In genomic region chr6:112554091-112554490, GRCm38 (mm10) we compare ENCODE assay signal across 29 mouse cellular contexts.
A peak's percentile ranks its signal among the peaks of the same experiment; 100 is the strongest.
DNase-seq lines count a peak whose midpoint lies in the region; ATAC-seq and TF ChIP-seq lines count a peak whose summit lies in the region.
"Had no signal": no experiment of that assay in that cellular context is flagged by ENCODE, and none has a peak within 500 bp of the region (broad histone marks: within the 10 kb centered on the region; RNA-seq: fewer than 3 reads in every experiment).

No protein-coding gene starts in this region.

- no peak for ATAC-seq in lung, postnatal 0 days
- ATAC-seq: forebrain, embryonic 13.5 days; midbrain, embryonic 15.5 days had no signal

- H3K36me3 ChIP-seq in kidney, adult 2 months (ENCODE audit: control insufficient read depth, insufficient read depth, low read length), result no peaks in the 10 kb centered on the region
- H3K36me3 ChIP-seq in lung, postnatal 0 days (ENCODE audit: insufficient read depth, low read length), result no peaks in the 10 kb centered on the region
- H3K36me3 ChIP-seq: embryonic facial prominence, embryonic 10.5 days; embryonic facial prominence, embryonic 15.5 days; G1E; heart, embryonic 12.5 days; midbrain, embryonic 15.5 days had no signal

- H3K4me3 ChIP-seq in kidney, adult 2 months (ENCODE audit: insufficient read depth, low read depth, low read length), result no peak overlapping the region
- H3K4me3 ChIP-seq in lung, postnatal 0 days (ENCODE audit: low read depth, low read length), result no peak overlapping the region
- H3K4me3 ChIP-seq: embryonic facial prominence, embryonic 10.5 days; embryonic facial prominence, embryonic 15.5 days; forebrain, embryonic 13.5 days; heart, adult 2 months; heart, embryonic 12.5 days; layer of hippocampus, adult 2 months; megakaryocyte, embryonic 14.5 days; midbrain, embryonic 15.5 days had no signal

- H3K27ac ChIP-seq in kidney, adult 2 months (ENCODE audit: insufficient read depth, low read depth, low read length), result no peak overlapping the region
- no peak overlapping the region for H3K27ac ChIP-seq in lung, postnatal 0 days (ENCODE audit: low read length)
- H3K27ac ChIP-seq: embryonic facial prominence, embryonic 10.5 days; embryonic facial prominence, embryonic 15.5 days; forebrain, embryonic 13.5 days; heart, adult 2 months; hindbrain, embryonic 14.5 days; layer of hippocampus, adult 2 months; liver, embryonic 14.5 days; midbrain, embryonic 15.5 days; stomach, postnatal 0 days had no signal

- TF ChIP-seq POLR2A in kidney, adult 2 months (IDR thresholded peaks at IDR 0.05; ENCODE audit: low read depth, low read length), result no peak

- no peaks in the 10 kb centered on the region for H3K27me3 ChIP-seq in kidney, adult 2 months (replicated peaks; ENCODE audit: control insufficient read depth, insufficient read depth, low read length)
- H3K27me3 ChIP-seq in lung, postnatal 0 days (replicated peaks; ENCODE audit: insufficient read depth, low read length), result no peaks in the 10 kb centered on the region
- H3K27me3 ChIP-seq: embryonic facial prominence, embryonic 15.5 days; forebrain, embryonic 13.5 days; heart, embryonic 12.5 days; midbrain, embryonic 15.5 days had no signal

- no peak overlapping the region for H3K9ac ChIP-seq in lung, postnatal 0 days (replicated peaks; ENCODE audit: low read depth)
- H3K9ac ChIP-seq: embryonic facial prominence, embryonic 15.5 days; forebrain, embryonic 13.5 days; heart, embryonic 12.5 days; hindbrain, embryonic 14.5 days; liver, embryonic 14.5 days; lung, embryonic 14.5 days; midbrain, embryonic 15.5 days had no signal

- H3K4me1 ChIP-seq in kidney, adult 2 months (ENCODE audit: control insufficient read depth, insufficient read depth, low read length), result no peaks in the 10 kb centered on the region
- no peaks in the 10 kb centered on the region for H3K4me1 ChIP-seq in lung, postnatal 0 days (ENCODE audit: insufficient read depth, low read depth, low read length)
- H3K4me1 ChIP-seq: embryonic facial prominence, embryonic 15.5 days; megakaryocyte, embryonic 14.5 days; midbrain, embryonic 15.5 days had no signal

- no peak for TF ChIP-seq CTCF in kidney, adult 2 months (conservative IDR thresholded peaks at IDR 0.05; ENCODE audit: insufficient read depth, insufficient read length, low read depth, low read length)
- TF ChIP-seq CTCF in lung, postnatal 0 days (IDR thresholded peaks at IDR 0.05), result no peak

- TF ChIP-seq EP300 in lung, postnatal 0 days (IDR thresholded peaks at IDR 0.05), result no peak

- H3K9me3 ChIP-seq in lung, postnatal 0 days (ENCODE audit: low read length), result no peaks in the 10 kb centered on the region
- H3K9me3 ChIP-seq: embryonic facial prominence, embryonic 10.5 days; embryonic facial prominence, embryonic 15.5 days; forebrain, embryonic 13.5 days; heart, embryonic 12.5 days; megakaryocyte, embryonic 14.5 days; midbrain, embryonic 15.5 days had no signal

- WGBS in kidney, adult 2 months, result 78% methylated on average over 4 of the region's 4 CpGs
- 72% methylated on average over 4 of the region's 4 CpGs for WGBS in lung, postnatal 0 days

- DNase-seq in adrenal gland, adult 8-10 months, result peak; percentile 41
- no peak for DNase-seq in adrenal gland, adult 18-20 months (ENCODE audit: low spot score in 2 of 2)
- DNase-seq in kidney, adult 2 months, result peak; percentile 61
- DNase-seq in kidney, postnatal 4 days, result no peak
- DNase-seq in lung, postnatal 36 days, result peak; percentile 31
- no peak for DNase-seq in lung, postnatal 0 days (ENCODE audit: low spot score)
- DNase-seq in gonadal fat pad, adult 2 months (ENCODE audit: low read depth), result peak; percentile 97
- DNase-seq in layer of hippocampus, postnatal 25 days (ENCODE audit: extremely low spot score in 1 of 2, low spot score in 1 of 2), result no peak
- DNase-seq: cerebellum, adult 8-10 months; cerebellum, postnatal 25 days; gastrocnemius, postnatal 25 days; heart, adult 2 months; kidney, postnatal 10 days; left cerebral cortex, postnatal 4 days; lung, embryonic 14.5 days; lung, postnatal 4 days; thymus, adult 18-20 months; thymus, postnatal 25 days had no signal

- no peak overlapping the region for H3K4me2 ChIP-seq in lung, postnatal 0 days (replicated peaks; ENCODE audit: low read depth, low read length)
- H3K4me2 ChIP-seq: embryonic facial prominence, embryonic 15.5 days; forebrain, embryonic 13.5 days; heart, embryonic 12.5 days; hindbrain, embryonic 14.5 days; lung, embryonic 14.5 days; midbrain, embryonic 15.5 days had no signal

Comparison
In these comparisons a context has a peak if more than half of its experiments do, and no peak if none do; other contexts are left out.
1. DNase-seq: peak in adrenal gland, adult 8-10 months (single experiment), kidney, adult 2 months (single experiment), lung, postnatal 36 days (single experiment) and gonadal fat pad, adult 2 months (single experiment); none in adrenal gland, adult 18-20 months (0 of 2), kidney, postnatal 4 days (0 of 2), lung, postnatal 0 days (single experiment) and layer of hippocampus, postnatal 25 days (0 of 2).